Mouse (Mus musculus) neural tube, embryonic 11.5 days (tissue): ENCODE measurements at regions not wholly inside any gene's neighbourhood (a gene's known extent, or its start where the extent isn't known, plus 50 kb on each side); places are given as distances from the start of the nearest gene placed in this dataset.

ENCODE experiments used
- ATAC-seq: fragments of 200-750 bp; cut with Nextera tagmentation; 2 replicates; pipeline ENCODE4 v1.8.0; 2017; ENCODE audit warnings: moderate number of reproducible peaks, mild to moderate bottlenecking, moderate TSS enrichment, moderate library complexity; ENCODE audit not compliant: insufficient read depth, low FRiP score, low TSS enrichment
- DNase-seq: peaks from one replicate; pipeline ENCODE4 v3.0.0-alpha.2; 2015; ENCODE audit warnings: low spot score
- H3K27ac ChIP-seq: fragments of 300-500 bp; sonication (generic); 2 replicates; pipeline ENCODE4 v1.5.1; 2014; ENCODE audit warnings: low read depth, mild to moderate bottlenecking, low read length
- H3K27me3 ChIP-seq: fragments of 300-500 bp; sonication (generic); 2 replicates; pipeline ENCODE4 v1.6.1; 2014; ENCODE audit warnings: mild to moderate bottlenecking, low read length, mixed read lengths; ENCODE audit not compliant: control insufficient read depth, insufficient read depth
- H3K36me3 ChIP-seq: fragments of 300-500 bp; sonication (generic); 2 replicates; pipeline ENCODE4 v1.6.1; 2014; ENCODE audit warnings: mild to moderate bottlenecking, low read length, moderate library complexity, mixed read lengths; ENCODE audit not compliant: control insufficient read depth, insufficient read depth
- H3K4me1 ChIP-seq: fragments of 300-500 bp; sonication (generic); 2 replicates; pipeline ENCODE4 v1.6.1; 2014; ENCODE audit warnings: low read length, mixed read lengths; ENCODE audit not compliant: control insufficient read depth, insufficient read depth
- H3K4me2 ChIP-seq: fragments of 300-500 bp; sonication (generic); 2 replicates; pipeline ENCODE4 v1.6.1; 2014; ENCODE audit warnings: low read depth, mild to moderate bottlenecking, moderate library complexity
- H3K4me3 ChIP-seq: fragments of 300-500 bp; sonication (generic); 2 replicates; pipeline ENCODE4 v1.5.1; 2014; ENCODE audit warnings: low read depth, low read length
- H3K9ac ChIP-seq: fragments of 300-500 bp; sonication (generic); 2 replicates; pipeline ENCODE4 v1.6.1; 2014; ENCODE audit warnings: mild to moderate bottlenecking, low read length
- H3K9me3 ChIP-seq: fragments of 300-500 bp; sonication (generic); 2 replicates; pipeline ENCODE4 v1.6.1; 2016; ENCODE audit warnings: low read length; ENCODE audit not compliant: control insufficient read depth
- WGBS: fragments of 180-500 bp; shearing (Covaris S2); extraction: QIAGEN DNeasy Blood & Tissue Kit; methylation state at CpG from one replicate; pipeline ENCODE4 v1.1.7; 2014; 5-methylcytosine and 5-hydroxymethylcytosine counted together

DNA sequence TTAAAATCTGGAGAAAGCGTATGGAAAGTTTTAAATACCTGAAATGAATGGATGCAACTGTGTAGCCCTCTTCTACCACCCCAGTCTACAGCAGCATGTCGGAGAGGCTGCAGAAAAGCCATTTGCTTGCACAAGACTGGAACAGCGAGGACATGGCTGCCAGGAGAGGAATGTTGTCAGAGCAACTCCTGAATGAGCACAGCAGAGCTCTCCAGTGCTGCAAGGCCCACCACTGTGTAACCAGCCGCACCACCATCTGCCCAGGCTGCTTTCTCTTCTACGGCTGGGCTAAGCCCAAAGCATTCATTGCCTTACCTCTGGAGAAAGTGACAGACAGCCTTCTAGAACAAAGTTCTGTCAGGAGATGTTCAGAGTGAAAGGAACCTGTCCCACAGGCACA is 65.3 kb upstream of the Gm11238 start:
- Histone ChIP-seq H3K27ac (no peak overlapping the region), H3K27me3 (no peaks in the 10 kb centered on the region), H3K4me3 (no peak overlapping the region), H3K9me3 (no peaks in the 10 kb centered on the region; the same call in 1 of the 2 replicates), H3K9ac (no peak overlapping the region), H3K4me2 (no peak overlapping the region), H3K4me1 (no peaks in the 10 kb centered on the region), H3K36me3 (no peaks in the 10 kb centered on the region)
- ATAC-seq (no peak), DNase-seq (no peak)
- 87% methylated on average over 5 of the region's 5 CpGs for WGBS

GRCm38 (mm10) chr4:73531604-73532003 is 76.1 kb upstream of the Gm11238 start:
- Histone ChIP-seq H3K4me2 (no peak overlapping the region), H3K4me1 (no peaks in the 10 kb centered on the region), H3K36me3 (no peaks in the 10 kb centered on the region), H3K4me3 (no peak overlapping the region), H3K9me3 (no peaks in the 10 kb centered on the region), H3K27me3 (no peaks in the 10 kb centered on the region), H3K27ac (no peak overlapping the region), H3K9ac (no peak overlapping the region)
- WGBS = 88% methylated on average over 1 of the region's 1 CpGs
- DNase-seq = no peak
- no peak for ATAC-seq

DNA sequence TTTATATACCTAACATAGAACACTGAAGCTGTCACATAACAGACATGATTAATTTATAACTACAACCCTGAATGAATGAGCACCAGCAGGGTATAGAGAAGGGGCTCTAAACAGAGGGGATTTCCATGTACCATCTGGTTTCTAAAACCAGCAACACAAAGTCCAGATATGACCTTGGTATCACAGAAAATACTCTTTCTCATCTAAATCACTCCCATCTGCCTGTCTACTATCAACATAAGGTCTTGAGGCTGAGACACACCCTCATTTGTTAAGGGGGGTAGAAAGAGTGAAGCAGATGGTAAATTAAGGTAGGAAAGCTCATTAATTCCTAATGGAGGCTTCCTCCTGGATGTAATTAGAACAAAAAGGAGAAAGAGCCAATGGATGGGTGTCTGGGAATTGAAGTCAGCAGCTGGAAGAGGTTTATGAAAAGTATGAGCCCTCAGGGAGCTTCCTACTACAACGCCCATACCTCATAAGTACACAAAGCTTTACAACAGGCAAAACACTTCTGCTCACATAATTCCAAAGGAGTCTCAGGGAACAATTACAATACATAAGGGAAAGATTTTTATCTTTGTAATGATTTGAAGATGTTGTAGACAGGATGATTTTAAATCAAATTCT is 83.0 kb upstream of the Gm11238 start:
- H3K9me3 ChIP-seq = no peaks in the 10 kb centered on the region
- ATAC-seq (peak; percentile 38; the same call in 1 of the 2 replicates), DNase-seq (no peak)
- no peaks in the 10 kb centered on the region for H3K36me3 ChIP-seq
- H3K4me3 ChIP-seq = no peak overlapping the region
- no peaks in the 10 kb centered on the region for H3K27me3 ChIP-seq
- WGBS = 73% methylated on average over 1 of the region's 1 CpGs
- no peak overlapping the region for H3K4me2 ChIP-seq
- H3K4me1 ChIP-seq = no peaks in the 10 kb centered on the region
- H3K27ac ChIP-seq = no peak overlapping the region
- H3K9ac ChIP-seq = no peak overlapping the region

DNA sequence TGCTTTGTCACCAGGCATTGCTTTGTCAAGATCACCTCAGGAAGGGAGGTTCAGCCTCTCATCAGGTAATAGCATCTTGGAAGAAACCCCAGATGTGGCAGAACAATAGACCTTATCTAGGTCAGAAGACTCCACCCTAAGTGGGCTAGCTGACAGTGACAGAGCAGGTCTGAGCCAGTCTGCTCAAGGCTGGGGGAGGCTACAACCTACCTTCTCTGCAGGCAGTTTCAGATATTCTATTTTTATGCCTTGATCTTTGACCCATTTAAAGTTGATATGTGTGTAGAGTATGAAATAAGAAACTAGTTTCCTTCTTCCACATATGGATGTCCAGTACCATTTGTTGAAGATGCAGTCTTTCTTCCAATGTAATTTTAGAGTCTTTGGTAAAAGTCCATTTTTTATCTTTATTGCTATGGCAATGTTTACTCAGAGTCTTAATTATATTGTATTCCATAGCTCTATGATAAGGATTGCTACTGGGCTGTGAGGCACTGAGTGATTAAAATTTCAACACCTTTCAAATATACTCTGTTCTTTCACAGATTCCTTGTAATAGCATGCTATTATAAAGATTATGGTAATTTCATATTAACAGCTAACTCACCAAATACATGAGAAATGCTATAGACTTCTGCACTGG is 88.8 kb upstream of the Gm11238 start:
- Histone ChIP-seq H3K4me3 (no peak overlapping the region), H3K9me3 (no peaks in the 10 kb centered on the region), H3K4me1 (no peaks in the 10 kb centered on the region), H3K27ac (no peak overlapping the region), H3K36me3 (no peaks in the 10 kb centered on the region), H3K4me2 (no peak overlapping the region), H3K9ac (no peak overlapping the region), H3K27me3 (no peaks in the 10 kb centered on the region)
- ATAC-seq = no peak
- DNase-seq = no peak

- no peaks in the 10 kb centered on the region for H3K9me3 ChIP-seq
- H3K4me3 ChIP-seq = no peak overlapping the region
- ATAC-seq (no peak), DNase-seq (no peak)
- H3K27ac ChIP-seq = no peak overlapping the region
- H3K9ac ChIP-seq = no peak overlapping the region
- no peaks in the 10 kb centered on the region for H3K4me1 ChIP-seq
- no peaks in the 10 kb centered on the region for H3K27me3 ChIP-seq
- no peaks in the 10 kb centered on the region for H3K36me3 ChIP-seq
- no peak overlapping the region for H3K4me2 ChIP-seq
These were observed 90.1 kb upstream of the Gm11238 start for GRCm38 (mm10) chr4:73517559-73517958.

- Histone ChIP-seq H3K27me3 (no peaks in the 10 kb centered on the region), H3K9ac (no peak overlapping the region), H3K4me3 (no peak overlapping the region), H3K4me1 (no peaks in the 10 kb centered on the region), H3K36me3 (no peaks in the 10 kb centered on the region), H3K4me2 (no peak overlapping the region), H3K9me3 (no peaks in the 10 kb centered on the region), H3K27ac (no peak overlapping the region)
- 69% methylated on average over 2 of the region's 2 CpGs for WGBS
- ATAC-seq (no peak), DNase-seq (no peak)
These were observed 91.0 kb upstream of the Gm11238 start for GRCm38 (mm10) chr4:73516717-73517116.

DNA sequence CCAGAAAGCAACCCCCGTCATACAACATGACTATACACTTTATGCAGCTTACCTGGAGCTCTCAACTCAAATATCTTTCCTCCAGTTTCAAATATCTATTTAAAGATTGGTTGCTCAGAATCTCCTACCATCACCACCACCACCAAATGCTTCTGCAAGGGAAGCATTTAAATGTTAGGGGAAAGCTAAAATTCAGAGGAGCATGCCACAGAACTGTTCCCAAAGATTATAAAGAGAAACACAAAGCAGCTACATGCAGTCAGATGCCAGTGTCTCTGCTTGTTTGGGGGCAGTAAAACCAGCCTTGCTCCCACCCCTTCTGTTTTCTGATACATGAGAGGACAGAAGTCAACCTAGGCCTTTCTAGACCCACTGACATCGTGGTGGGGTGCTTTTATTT is 100.8 kb upstream of the Gm11238 start:
- no peak for DNase-seq
- H3K9ac ChIP-seq = no peak overlapping the region
- no peaks in the 10 kb centered on the region for H3K36me3 ChIP-seq
- no peaks in the 10 kb centered on the region for H3K9me3 ChIP-seq
- WGBS = 86% methylated on average over 2 of the region's 2 CpGs
- no peak overlapping the region for H3K4me3 ChIP-seq
- no peak overlapping the region for H3K27ac ChIP-seq
- H3K27me3 ChIP-seq = no peaks in the 10 kb centered on the region
- ATAC-seq = no peak
- no peaks in the 10 kb centered on the region for H3K4me1 ChIP-seq
- H3K4me2 ChIP-seq = no peak overlapping the region

GRCm38 (mm10) chr4:73489199-73489598 is 84.3 kb upstream of the Gm11487 start:
- H3K4me3 ChIP-seq = no peak overlapping the region
- ATAC-seq = peak; percentile 90

GRCm38 (mm10) chr4:73488297-73489049 is 83.6 kb upstream of the Gm11487 start:
- H3K36me3 ChIP-seq = no peaks in the 10 kb centered on the region
- H3K4me1 ChIP-seq = peaks cover 9% of the 10 kb centered on the region
- no peak overlapping the region for H3K4me2 ChIP-seq
- no peak overlapping the region for H3K4me3 ChIP-seq
- DNase-seq (peak; percentile 63), ATAC-seq (peak; percentile 96)
- H3K27ac ChIP-seq = no peak overlapping the region
- 20% methylated on average over 4 of the region's 4 CpGs for WGBS
- H3K27me3 ChIP-seq = no peaks in the 10 kb centered on the region
- no peaks in the 10 kb centered on the region for H3K9me3 ChIP-seq
- H3K9ac ChIP-seq = no peak overlapping the region

More at GRCm38 (mm10) chr4:73489199-73489598, 84.3 kb upstream of the Gm11487 start:
- Histone ChIP-seq H3K4me1 (peaks cover 9% of the 10 kb centered on the region), H3K4me2 (no peak overlapping the region), H3K27ac (no peak overlapping the region), H3K9me3 (no peaks in the 10 kb centered on the region), H3K36me3 (no peaks in the 10 kb centered on the region), H3K9ac (no peak overlapping the region), H3K27me3 (no peaks in the 10 kb centered on the region)
- 9% methylated on average over 2 of the region's 2 CpGs for WGBS
- peak; percentile 36 for DNase-seq
